Mouse (Mus musculus) testis, adult 2 months (tissue): Measurements from ENCODE around the gene Loxl1.

Experiments used
- CTCF ChIP-seq: fragments of 200-500 bp; IDR thresholded peaks from 2 replicates; pipeline ENCODE4 v1.5.1; 2012; ENCODE audit warnings: low read depth, mild to moderate bottlenecking, inconsistent platforms, low read length, moderate library complexity; ENCODE audit not compliant: control insufficient read depth, insufficient read depth, insufficient replicate concordance
- POLR2A ChIP-seq: fragments of 200-500 bp; IDR thresholded peaks from 2 replicates; pipeline ENCODE4 v1.6.1; 2012; ENCODE audit warnings: low read depth, mild to moderate bottlenecking, inconsistent platforms, low read length, moderate library complexity; ENCODE audit not compliant: control insufficient read depth

DNA sequence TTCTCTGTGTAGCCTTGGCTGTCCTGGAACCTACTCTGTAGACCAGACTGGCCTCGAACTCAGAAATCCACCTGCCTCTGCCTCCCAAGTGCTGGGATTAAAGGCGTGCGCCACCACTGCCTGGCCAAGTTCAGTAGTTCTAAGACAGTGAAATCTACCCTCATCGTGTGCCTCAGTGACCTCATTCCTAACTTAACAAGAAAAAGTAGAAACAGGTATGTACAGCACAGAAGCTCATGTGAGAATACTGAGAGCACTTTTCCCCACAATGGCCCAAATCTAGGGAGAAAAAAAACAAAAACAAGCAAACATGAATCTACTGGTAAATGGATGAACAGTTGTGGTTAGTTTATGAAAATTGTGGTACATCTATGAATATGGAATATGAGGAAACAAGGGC is 34.7 kb downstream of the Loxl1 start:
- TF ChIP-seq CTCF = no peak
- no peak for TF ChIP-seq POLR2A
